Mouse (Mus musculus): ENCODE measurements at regions not wholly inside any gene's neighbourhood (a gene's known extent, or its start where the extent isn't known, plus 50 kb on each side); places are given as distances from the start of the nearest gene placed in this dataset.

DNA sequence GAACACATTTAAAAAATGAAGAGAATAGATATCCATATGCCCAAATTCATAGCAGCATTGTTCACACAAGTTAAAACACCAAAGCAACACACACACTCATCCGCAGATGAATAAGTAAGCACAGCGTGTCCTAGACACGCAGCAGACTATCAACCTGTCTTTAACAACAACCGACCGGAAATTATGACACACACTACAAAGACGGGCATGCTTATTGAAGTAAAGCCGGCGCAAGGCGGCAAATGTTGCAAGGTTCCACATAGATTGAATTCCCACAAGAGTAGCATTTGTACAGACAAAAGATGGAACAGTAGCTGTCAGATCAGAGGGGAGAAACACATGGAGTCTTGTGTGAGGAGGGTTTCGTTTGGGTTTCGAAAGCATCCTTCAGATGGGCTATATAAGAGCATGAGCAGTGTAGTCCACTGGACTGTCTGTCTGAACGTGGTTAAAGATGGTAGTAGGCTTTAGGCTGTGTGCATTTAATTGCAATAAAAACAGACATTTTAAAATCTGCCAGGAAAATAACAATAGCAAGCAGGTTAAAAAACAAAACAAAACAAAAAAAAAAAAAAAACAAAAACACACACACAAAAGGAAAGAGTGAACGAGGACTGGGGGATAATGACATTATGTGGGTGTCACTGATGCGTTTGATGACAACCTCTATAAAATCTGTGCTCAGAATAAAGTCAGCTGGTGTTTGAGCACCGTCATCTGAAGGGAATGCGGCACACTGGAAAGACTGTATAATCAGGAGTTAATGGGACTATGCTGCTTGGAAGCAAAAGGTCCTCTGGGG is 78.1 kb upstream of the Fam78b start:
- no peak for TF ChIP-seq CTCF (IDR thresholded peaks at IDR 0.05; ENCODE audit: borderline replicate concordance, control insufficient read depth, extremely low read depth, insufficient read depth, low read length, poor library complexity)
- TF ChIP-seq POLR2A (IDR thresholded peaks at IDR 0.05; ENCODE audit: control insufficient read depth, extremely low read depth, insufficient read depth, low read length, poor library complexity), result no peak
